Mouse (Mus musculus): Measurements from ENCODE around the gene Abtb2. TPM values are rescaled to one million over a fixed set of nuclear protein-coding genes. Genes with fewer than 3 reads are reported as not detected.

Gene Abtb2
- polyA plus RNA-seq, 1 experiment from 2014 or later: 17.6 TPM

DNA sequence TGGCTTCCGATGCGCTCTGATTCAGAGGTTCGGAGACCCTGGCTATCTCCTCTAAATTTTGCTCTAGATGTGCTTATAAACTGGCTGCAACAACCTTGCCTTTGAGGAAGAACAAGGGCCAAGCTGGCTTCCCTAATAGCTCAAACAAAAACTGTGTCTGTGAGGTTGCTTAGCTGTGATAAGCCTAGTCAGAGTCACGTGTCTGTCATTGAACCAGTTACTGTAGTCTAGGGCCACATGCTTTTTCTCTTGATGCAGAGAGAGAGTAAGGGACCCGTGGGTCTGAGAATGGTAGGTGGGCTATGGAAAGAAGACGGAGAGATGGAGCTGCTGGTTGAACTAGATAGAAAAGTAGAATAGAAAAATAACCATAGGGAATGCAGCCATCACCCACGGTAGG is 24.5 kb downstream of the Abtb2 start:
- DNase-seq (ENCODE audit: low spot score): no peak
- Histone ChIP-seq H3K27ac (peak overlapping the region; percentile 65; the same call in 1 of the 2 replicates), H3K4me3 (no peak overlapping the region), H3K4me1 (peaks cover 78% of the 10 kb centered on the region), H3K9me3 (replicated peaks) (no peaks in the 10 kb centered on the region), H3K27me3 (ENCODE audit: low read depth, poor library complexity, severe bottlenecking) (no peaks in the 10 kb centered on the region), H3K36me3 (no peaks in the 10 kb centered on the region)
- WGBS: 89% methylated on average over 7 of the region's 7 CpGs

DNA sequence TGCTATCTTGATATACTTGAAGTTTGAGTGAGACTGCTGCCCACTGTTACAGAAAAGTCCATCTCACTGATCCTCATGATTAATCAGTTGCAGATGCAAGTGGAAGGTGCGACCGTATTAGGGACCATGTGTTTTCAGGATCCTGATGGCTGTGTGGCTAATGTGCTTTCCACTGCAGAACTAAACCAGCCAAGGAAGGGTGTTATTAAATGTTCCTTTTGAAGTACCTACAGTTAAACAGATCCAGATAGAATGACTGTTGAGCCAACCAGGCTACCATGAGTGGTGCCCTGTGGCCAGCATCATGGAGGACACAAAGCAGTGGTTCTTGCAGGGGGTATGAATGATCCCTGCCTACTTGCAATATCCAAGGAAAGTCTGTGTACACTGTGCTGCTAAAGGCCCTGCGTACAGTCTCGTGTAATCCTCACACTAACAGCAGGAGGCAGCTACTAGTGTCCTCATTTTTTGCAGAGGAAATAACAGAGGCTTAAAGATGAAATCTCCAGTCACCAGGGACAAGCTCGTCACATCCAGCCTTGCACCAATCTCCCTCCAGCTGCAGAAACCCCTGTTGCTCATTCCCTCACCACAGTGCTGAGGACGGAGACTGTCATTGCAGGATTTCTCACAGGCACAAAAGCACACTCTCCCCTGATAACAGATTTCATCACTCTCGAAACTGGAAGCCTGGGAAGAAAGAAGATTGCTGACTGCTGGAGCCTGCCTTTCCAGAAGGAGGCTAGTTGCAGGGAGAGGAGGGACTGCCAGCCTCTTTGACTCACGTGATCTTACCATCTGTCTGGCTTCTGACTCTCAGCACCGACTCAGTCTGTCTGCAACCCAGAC is 25.9 kb downstream of the Abtb2 start:
- Histone ChIP-seq H3K36me3 (no peaks in the 10 kb centered on the region), H3K9me3 (replicated peaks) (no peaks in the 10 kb centered on the region), H3K4me3 (peak overlapping the region; percentile 15; the same call in 1 of the 2 replicates), H3K4me1 (peaks cover 82% of the 10 kb centered on the region), H3K27me3 (ENCODE audit: low read depth, poor library complexity, severe bottlenecking) (no peaks in the 10 kb centered on the region), H3K27ac (peak overlapping the region; percentile 86)
- 29% methylated on average over 9 of the region's 9 CpGs for WGBS
- peak; percentile 55 for DNase-seq (ENCODE audit: low spot score)

DNA sequence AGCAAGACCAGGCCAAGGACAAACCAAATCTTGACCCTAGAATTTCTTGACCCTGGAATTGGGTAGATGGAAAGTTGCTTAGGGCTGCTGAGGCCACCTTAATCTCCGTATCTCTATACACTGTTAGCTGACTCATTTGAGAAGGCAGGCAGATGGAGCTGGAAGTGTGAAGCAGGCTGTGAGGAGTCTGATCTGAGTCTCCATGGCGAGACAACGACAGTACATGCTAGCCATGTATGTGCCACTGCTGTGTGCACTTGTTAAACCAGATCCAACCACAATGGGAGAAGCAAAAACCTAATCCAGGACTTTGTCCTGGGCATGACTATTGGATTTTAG is 26.4 kb downstream of the Abtb2 start:
- Histone ChIP-seq H3K4me1 (peaks cover 82% of the 10 kb centered on the region), H3K4me3 (no peak overlapping the region), H3K36me3 (no peaks in the 10 kb centered on the region), H3K27ac (peak overlapping the region; percentile 86), H3K9me3 (replicated peaks) (no peaks in the 10 kb centered on the region), H3K27me3 (ENCODE audit: low read depth, poor library complexity, severe bottlenecking) (no peaks in the 10 kb centered on the region)
- no peak for DNase-seq (ENCODE audit: low spot score)
- WGBS: 75% methylated on average over 3 of the region's 3 CpGs

DNA sequence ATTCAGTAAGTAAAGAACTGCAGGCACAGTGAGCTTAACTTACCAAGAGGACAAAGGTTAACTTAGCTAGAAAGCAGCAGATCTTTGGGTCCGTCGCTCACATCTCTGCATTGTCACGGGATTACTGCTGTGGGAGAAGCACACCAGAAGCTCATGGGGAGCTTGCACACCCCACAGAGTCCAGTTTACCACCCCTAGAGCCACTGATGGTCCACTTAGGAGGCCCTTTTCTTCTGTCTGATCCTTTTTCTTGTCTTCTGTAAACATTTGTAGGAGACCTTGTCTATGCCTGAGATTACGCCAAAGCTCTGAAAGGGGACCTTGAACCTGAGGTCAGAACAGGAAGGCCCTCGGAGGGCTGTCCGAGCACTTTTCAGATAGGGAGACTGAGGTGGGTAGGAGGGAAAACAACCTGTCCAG is 28.5 kb downstream of the Abtb2 start:
- no peak for DNase-seq (ENCODE audit: low spot score)
- peaks cover 86% of the 10 kb centered on the region for H3K4me1 ChIP-seq
- H3K36me3 ChIP-seq: no peaks in the 10 kb centered on the region
- H3K27me3 ChIP-seq (ENCODE audit: low read depth, poor library complexity, severe bottlenecking): no peaks in the 10 kb centered on the region
- peak overlapping the region; percentile 61 for H3K27ac ChIP-seq
- 80% methylated on average over 6 of the region's 6 CpGs for WGBS
- H3K4me3 ChIP-seq: no peak overlapping the region
- H3K9me3 ChIP-seq (replicated peaks): no peaks in the 10 kb centered on the region

DNA sequence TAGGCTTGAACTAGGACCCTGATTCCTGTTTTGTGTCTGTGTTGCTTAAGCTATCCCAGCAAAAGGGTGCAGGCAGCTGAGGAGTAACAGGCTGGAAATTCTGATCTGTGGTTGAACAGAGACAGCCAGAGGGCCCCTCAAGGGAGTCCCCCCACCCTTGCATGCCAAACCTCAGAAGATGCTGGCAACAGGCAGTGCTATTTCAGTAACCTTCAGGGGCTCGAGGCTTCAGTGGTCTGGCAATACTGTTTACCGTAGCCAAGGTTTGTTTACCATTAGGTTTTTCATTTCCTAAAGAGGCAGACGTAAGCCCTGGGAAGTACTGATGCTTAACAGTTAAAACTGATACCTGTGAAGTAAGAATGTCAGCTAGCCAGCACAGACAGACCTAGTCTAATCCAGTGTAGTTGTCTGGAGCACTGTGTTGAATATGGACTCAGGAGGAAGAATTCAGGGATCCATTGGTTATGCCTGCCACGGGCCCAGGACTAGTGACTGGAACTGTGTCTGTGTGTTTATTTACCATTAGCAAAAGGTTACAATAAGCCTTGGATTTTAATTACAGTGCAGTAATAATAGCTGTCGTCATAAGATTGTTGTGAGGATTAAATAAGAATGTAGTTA is 29.0 kb downstream of the Abtb2 start:
- Histone ChIP-seq H3K4me1 (peaks cover 88% of the 10 kb centered on the region), H3K4me3 (no peak overlapping the region), H3K9me3 (replicated peaks) (no peaks in the 10 kb centered on the region), H3K27me3 (ENCODE audit: low read depth, poor library complexity, severe bottlenecking) (no peaks in the 10 kb centered on the region), H3K27ac (peak overlapping the region; percentile 61), H3K36me3 (no peaks in the 10 kb centered on the region)
- WGBS: 53% methylated on average over 5 of the region's 5 CpGs
- no peak for DNase-seq (ENCODE audit: low spot score)

DNA sequence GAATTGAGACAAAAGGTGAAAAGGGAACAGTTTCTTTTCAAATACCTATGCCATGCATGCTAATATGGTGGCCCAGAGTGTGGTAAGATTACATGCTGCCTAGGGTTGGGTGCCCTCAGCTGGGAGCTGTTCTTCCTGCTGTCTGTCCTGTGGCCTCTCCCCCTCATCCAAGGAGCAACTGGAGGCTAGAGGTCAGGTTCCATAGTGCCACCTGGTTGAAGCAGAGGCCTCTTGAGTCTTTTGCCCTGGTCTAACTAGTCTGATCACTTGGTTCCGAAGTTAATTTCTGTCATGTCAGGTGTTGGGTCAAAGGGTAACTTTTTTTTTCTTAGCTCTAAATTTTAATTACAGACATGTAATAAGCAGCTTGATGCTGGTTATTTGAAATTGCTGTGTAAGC is 33.2 kb downstream of the Abtb2 start:
- Histone ChIP-seq H3K4me1 (peaks cover 95% of the 10 kb centered on the region), H3K36me3 (no peaks in the 10 kb centered on the region), H3K9me3 (replicated peaks) (no peaks in the 10 kb centered on the region), H3K27ac (peak overlapping the region; percentile 33; the same call in 1 of the 2 replicates), H3K4me3 (no peak overlapping the region), H3K27me3 (ENCODE audit: low read depth, poor library complexity, severe bottlenecking) (no peaks in the 10 kb centered on the region)
- no peak for DNase-seq (ENCODE audit: low spot score)
- 46% methylated on average over 1 of the region's 1 CpGs for WGBS

DNA sequence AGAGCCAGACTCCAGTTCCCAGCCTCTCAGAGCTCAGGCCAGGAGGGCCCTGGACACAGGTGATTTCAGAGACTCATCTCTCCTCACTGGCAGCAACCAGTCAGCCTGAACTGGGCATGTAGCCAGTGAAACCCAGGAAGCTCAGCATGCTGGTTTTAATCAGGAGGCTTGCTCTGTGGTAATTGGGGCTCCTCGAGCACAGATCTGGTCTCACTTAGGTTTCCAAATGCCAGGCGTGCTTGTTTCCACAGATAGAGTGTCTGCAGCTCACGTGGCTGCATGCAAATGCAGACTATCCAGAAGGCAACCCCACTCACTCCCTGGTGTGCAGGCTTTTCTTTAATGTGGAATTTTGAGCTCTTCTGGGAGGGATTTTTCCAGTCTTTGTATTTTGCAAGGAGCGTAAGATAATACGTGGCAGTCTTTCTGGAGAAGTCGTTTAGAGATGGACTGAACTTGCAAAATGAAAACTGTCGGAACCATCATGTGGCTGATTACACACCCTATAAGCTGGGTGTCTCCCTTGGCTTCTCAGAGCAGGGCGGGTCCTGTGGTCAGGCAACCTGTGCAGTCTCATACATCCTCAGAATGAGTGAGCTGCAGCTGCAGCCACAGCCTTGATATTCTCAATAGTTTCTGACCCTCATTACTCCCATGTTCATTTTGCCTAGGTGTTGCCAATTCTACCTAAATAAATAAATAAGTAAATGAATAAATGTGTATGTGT is 34.2 kb downstream of the Abtb2 start:
- H3K27ac ChIP-seq: peak overlapping the region; percentile 80
- H3K4me1 ChIP-seq: peaks cover 87% of the 10 kb centered on the region
- H3K27me3 ChIP-seq (ENCODE audit: low read depth, poor library complexity, severe bottlenecking): no peaks in the 10 kb centered on the region
- WGBS: 48% methylated on average over 8 of the region's 8 CpGs
- peak overlapping the region; percentile 12; the same call in 1 of the 2 replicates for H3K4me3 ChIP-seq
- no peaks in the 10 kb centered on the region for H3K36me3 ChIP-seq
- no peaks in the 10 kb centered on the region for H3K9me3 ChIP-seq (replicated peaks)
- peak; percentile 66 for DNase-seq (ENCODE audit: low spot score)

DNA sequence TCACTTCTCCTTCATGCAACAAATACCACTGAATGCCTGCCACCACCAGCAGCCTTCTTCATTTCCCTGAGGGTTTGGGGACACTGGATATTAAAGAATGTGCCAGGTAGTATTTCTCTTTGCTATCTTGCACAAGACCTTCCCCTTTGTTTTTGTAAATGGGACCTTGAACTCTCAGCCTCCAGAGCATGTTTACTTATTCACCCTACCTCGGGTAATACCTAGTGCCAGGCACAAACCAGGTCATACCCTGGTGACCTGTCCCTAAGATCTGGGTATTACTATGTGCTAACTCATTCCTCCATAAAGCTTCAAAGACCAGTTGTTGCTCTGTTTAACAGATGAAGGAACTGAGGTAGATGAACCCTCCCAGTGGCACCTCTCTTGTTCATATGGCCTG is 35.0 kb downstream of the Abtb2 start:
- Histone ChIP-seq H3K4me3 (no peak overlapping the region), H3K4me1 (peaks cover 79% of the 10 kb centered on the region), H3K36me3 (no peaks in the 10 kb centered on the region), H3K27ac (0 out of 2 replicates have a peak overlapping the region, but pooled peaks have one; percentile 22), H3K9me3 (replicated peaks) (no peaks in the 10 kb centered on the region), H3K27me3 (ENCODE audit: low read depth, poor library complexity, severe bottlenecking) (no peaks in the 10 kb centered on the region)
- no peak for DNase-seq (ENCODE audit: low spot score)
- 64% methylated on average over 1 of the region's 1 CpGs for WGBS

DNA sequence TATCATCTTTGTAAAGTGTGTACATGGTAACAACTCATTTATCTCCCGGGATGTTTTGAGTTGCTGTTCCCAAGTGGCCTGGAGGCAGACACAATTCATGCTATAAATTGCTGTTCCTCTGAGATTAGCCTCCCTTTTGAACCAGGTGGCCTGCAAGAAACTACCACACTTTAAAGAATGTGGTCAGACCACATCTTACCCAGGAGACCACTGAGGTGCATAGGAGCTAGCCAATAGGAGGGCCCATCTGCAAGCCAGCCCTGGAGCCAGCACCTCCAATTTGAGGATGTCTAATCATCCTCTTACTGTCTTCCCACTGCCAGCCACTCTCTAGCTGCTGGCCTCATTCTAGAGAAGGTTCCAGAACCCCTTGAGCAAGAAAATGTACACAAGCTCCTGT is 35.4 kb downstream of the Abtb2 start:
- Histone ChIP-seq H3K27me3 (ENCODE audit: low read depth, poor library complexity, severe bottlenecking) (no peaks in the 10 kb centered on the region), H3K4me1 (peaks cover 76% of the 10 kb centered on the region), H3K27ac (peak overlapping the region; percentile 30; the same call in 1 of the 2 replicates), H3K4me3 (no peak overlapping the region), H3K9me3 (replicated peaks) (no peaks in the 10 kb centered on the region), H3K36me3 (no peaks in the 10 kb centered on the region)
- no peak for DNase-seq (ENCODE audit: low spot score)
- WGBS: 63% methylated on average over 1 of the region's 1 CpGs

DNA sequence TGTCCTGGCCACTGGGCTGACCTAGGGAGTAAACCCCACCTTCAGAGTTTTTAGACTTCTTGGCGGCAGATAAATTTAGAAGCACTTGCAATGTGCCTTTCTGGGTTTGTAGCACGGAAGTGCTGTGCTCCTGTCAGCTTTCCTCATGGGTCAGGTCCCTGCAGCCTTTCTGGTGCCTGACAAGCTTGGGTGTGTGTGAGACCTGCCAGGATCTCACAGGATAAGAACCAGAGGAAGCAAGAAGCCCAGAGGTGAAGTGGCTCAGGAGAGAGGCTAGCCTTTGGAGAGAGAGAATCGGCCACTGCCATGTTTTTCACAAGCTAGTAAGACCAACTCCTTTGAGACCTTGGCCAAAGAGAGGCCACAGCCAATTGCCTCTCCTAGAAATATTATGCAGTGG is 37.1 kb downstream of the Abtb2 start:
- no peak overlapping the region for H3K4me3 ChIP-seq
- 0 out of 2 replicates have a peak overlapping the region, but pooled peaks have one; percentile 48 for H3K27ac ChIP-seq
- H3K9me3 ChIP-seq (replicated peaks): no peaks in the 10 kb centered on the region
- no peak for DNase-seq (ENCODE audit: low spot score)
- peaks cover 61% of the 10 kb centered on the region for H3K4me1 ChIP-seq
- 81% methylated on average over 3 of the region's 3 CpGs for WGBS
- no peaks in the 10 kb centered on the region for H3K27me3 ChIP-seq (ENCODE audit: low read depth, poor library complexity, severe bottlenecking)
- 0 out of 2 replicates have a peak, but pooled peaks cover 2% of the 10 kb centered on the region for H3K36me3 ChIP-seq

DNA sequence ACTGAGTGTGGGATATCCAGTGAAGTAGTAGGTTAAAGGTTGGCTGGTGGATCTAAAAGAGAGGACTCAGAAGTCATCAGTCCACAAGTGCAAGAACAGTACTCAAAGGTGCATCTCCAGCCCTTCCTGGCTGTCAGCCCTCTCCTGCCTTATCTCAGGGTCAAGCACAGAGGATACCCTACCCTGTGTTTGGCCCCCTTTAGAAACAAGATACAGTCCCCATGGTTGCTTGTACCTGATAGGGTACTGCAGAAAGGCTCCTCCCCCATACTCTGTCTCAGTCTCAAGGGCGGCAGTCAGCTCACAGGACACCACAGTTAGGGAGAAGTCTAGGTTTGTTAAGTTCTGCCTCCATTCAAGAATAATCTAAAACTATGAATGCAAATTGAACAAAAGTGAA is 37.8 kb downstream of the Abtb2 start:
- 23% methylated on average over 1 of the region's 1 CpGs for WGBS
- no peak overlapping the region for H3K4me3 ChIP-seq
- H3K27ac ChIP-seq: no peak overlapping the region
- peaks cover 61% of the 10 kb centered on the region for H3K4me1 ChIP-seq
- H3K36me3 ChIP-seq: 0 out of 2 replicates have a peak, but pooled peaks cover 5% of the 10 kb centered on the region
- H3K9me3 ChIP-seq (replicated peaks): no peaks in the 10 kb centered on the region
- H3K27me3 ChIP-seq (ENCODE audit: low read depth, poor library complexity, severe bottlenecking): no peaks in the 10 kb centered on the region
- DNase-seq (ENCODE audit: low spot score): no peak

DNA sequence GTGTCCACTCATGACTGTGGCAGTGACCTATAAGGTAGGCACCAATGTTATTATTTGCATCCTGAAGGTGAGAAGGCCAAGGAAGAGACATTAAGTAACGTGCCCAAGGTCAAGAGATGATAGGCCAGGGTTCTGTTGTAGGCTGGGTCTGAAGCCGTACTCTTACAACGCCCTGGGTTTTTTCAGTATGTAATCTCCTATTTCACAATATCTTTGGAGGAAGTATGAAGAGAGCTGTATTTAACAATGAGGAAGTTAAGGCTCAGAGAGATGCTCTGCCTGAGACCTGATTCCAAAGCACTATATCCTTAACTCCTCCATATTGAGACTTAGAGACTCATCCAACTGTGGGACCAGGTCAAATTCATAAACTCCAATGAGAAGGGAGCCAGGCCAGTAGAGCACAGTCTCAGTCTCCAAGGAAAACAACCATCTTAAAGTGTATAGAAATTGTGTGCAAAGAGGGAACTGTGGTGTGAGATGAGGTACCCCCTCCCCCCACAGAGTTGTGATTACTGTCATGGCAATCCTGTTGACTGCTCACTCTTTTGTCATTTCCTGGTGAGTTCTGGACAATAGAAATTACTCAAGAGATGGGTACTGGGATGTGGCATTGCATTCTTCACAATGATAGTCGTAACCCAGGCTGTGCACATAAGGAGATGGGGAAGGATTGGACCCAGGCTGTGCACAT is 39.8 kb downstream of the Abtb2 start:
- 0 out of 2 replicates have a peak, but pooled peaks cover 5% of the 10 kb centered on the region for H3K36me3 ChIP-seq
- H3K4me3 ChIP-seq: no peak overlapping the region
- H3K4me1 ChIP-seq: peaks cover 48% of the 10 kb centered on the region
- no peaks in the 10 kb centered on the region for H3K9me3 ChIP-seq (replicated peaks)
- H3K27me3 ChIP-seq (ENCODE audit: low read depth, poor library complexity, severe bottlenecking): no peaks in the 10 kb centered on the region
- DNase-seq (ENCODE audit: low spot score): no peak
- H3K27ac ChIP-seq: no peak overlapping the region
- WGBS: 91% methylated on average over 4 of the region's 4 CpGs
